Mouse (Mus musculus): Measurements from ENCODE around the gene Cbll1.

- TF ChIP-seq CTCF (conservative IDR thresholded peaks at IDR 0.05; ENCODE audit: insufficient read depth, insufficient read length, low read depth, low read length) (no peak), POLR2A (IDR thresholded peaks at IDR 0.05; ENCODE audit: low read depth, low read length) (no peak)
These were observed 20.7 kb upstream of the Cbll1 start for GRCm38 (mm10) chr12:31520119-31520518.
